Mouse (Mus musculus) cerebellum, postnatal 25 days (tissue): ENCODE data around the gene Fam126b.
"Not testable (repeated sequence)": the region's sequence is repeated elsewhere in the genome, so short reads cannot be mapped to it uniquely, and the experiment has no call there.

Experiments used
- DNase-seq, 2 experiments: peaks; one replicate each; pipeline ENCODE4 v3.0.0; 2021; ENCODE audit warnings: mixed read lengths in 2 of 2

Fam126b gene

GRCm38 (mm10) chr1:58586171-58586997, at the start of gene Fam126b, which contains the start of gene Ndufb3:
TSS of gene Fam126b (minus strand) at chr1:58586323.
TSS of gene Ndufb3 (plus strand) at chr1:58586384.
- peak; percentile 93 to 94 for DNase-seq

GRCm38 (mm10) chr1:58628847-58629246, 42.7 kb upstream of the Fam126b start:
- DNase-seq, result not testable (repeated sequence)

GRCm38 (mm10) chr1:58621996-58622748, 36.0 kb upstream of the Fam126b start:
- DNase-seq, result peak; percentile 52 to 63

GRCm38 (mm10) chr1:58621251-58621650, 35.1 kb upstream of the Fam126b start:
- no peak for DNase-seq

GRCm38 (mm10) chr1:58618766-58619165, 32.6 kb upstream of the Fam126b start:
- peak in 1 of 2 experiments; percentile 26 for DNase-seq

GRCm38 (mm10) chr1:58617978-58618668, 32.0 kb upstream of the Fam126b start:
- DNase-seq, result peak in 1 of 2 experiments; percentile 19

- no peak for DNase-seq
Measured at GRCm38 (mm10) chr1:58617076-58617475, 31.0 kb upstream of the Fam126b start.

GRCm38 (mm10) chr1:58616176-58616575, 30.1 kb upstream of the Fam126b start:
- DNase-seq, result no peak

- no peak for DNase-seq
Measured at GRCm38 (mm10) chr1:58615146-58615545, 29.0 kb upstream of the Fam126b start.

GRCm38 (mm10) chr1:58614424-58614823, 28.3 kb upstream of the Fam126b start:
- DNase-seq, result peak in 1 of 2 experiments; percentile 16

- peak in 1 of 2 experiments; percentile 12 for DNase-seq
Measured at GRCm38 (mm10) chr1:58613786-58614185, 27.7 kb upstream of the Fam126b start.

GRCm38 (mm10) chr1:58610611-58611010, 24.5 kb upstream of the Fam126b start:
- DNase-seq, result no peak

GRCm38 (mm10) chr1:58610166-58610565, 24.0 kb upstream of the Fam126b start:
- no peak for DNase-seq

- not testable (repeated sequence) for DNase-seq
Measured at GRCm38 (mm10) chr1:58609591-58609990, 23.5 kb upstream of the Fam126b start.

GRCm38 (mm10) chr1:58603738-58604137, 17.6 kb upstream of the Fam126b start:
- no peak for DNase-seq

GRCm38 (mm10) chr1:58602681-58603080, 16.6 kb upstream of the Fam126b start:
- DNase-seq, result no peak

- DNase-seq, result no peak
Measured at GRCm38 (mm10) chr1:58587491-58587890, 1.4 kb upstream of the Fam126b start.

GRCm38 (mm10) chr1:58585373-58586170, 551 bp downstream of the Fam126b start:
- peak in 1 of 2 experiments; percentile 24 for DNase-seq

GRCm38 (mm10) chr1:58584271-58584670, 1.9 kb downstream of the Fam126b start:
- DNase-seq, result peak in 1 of 2 experiments; percentile 28

GRCm38 (mm10) chr1:58582611-58583010, 3.5 kb downstream of the Fam126b start:
- no peak for DNase-seq

- DNase-seq, result peak; percentile 18 to 47
Measured at GRCm38 (mm10) chr1:58579179-58579578, 6.9 kb downstream of the Fam126b start.

GRCm38 (mm10) chr1:58570437-58570836, 15.7 kb downstream of the Fam126b start:
- no peak for DNase-seq
